Mouse (Mus musculus) adrenal gland, adult 2 months (tissue): ENCODE measurements around the gene Gapdhs. TPM values are rescaled to one million over a fixed set of nuclear protein-coding genes. Genes with fewer than 3 reads are reported as not detected.

Experiments
- polyA plus RNA-seq: library from polyadenylated mRNA; depleted of rRNA; stranded (reverse); fragments of >200 nt; gene quantifications from 2 replicates; pipeline ENCODE4 v1.2.3, GENCODE M21; 2012; rRNA removed
- total RNA-seq, 2 experiments: library from RNA; stranded (reverse); gene quantifications; 2 replicates each; pipeline ENCODE4 v1.2.3; 2021

Gene Gapdhs
- total and polyA plus RNA-seq, 3 experiments: not detected

Other genes with a start within 250 kb of the Gapdhs start
Only the 30 nearest of the 32 such genes appear.
- 1 to 10 TPM; 2.2 to 3.1 TPM for gene Arhgap33, start 208.6 kb downstream of the Gapdhs start, total RNA-seq
- 20.3 and 23.2 TPM in 2 replicates for gene Arhgap33, start 208.6 kb downstream of the Gapdhs start, polyA plus RNA-seq
- gene Hspb6, start 191.5 kb downstream of the Gapdhs start, total RNA-seq: 10 to 100 TPM; 22.4 to 38.7 TPM
- 96.2 and 110 TPM in 2 replicates for gene Hspb6, start 191.5 kb downstream of the Gapdhs start, polyA plus RNA-seq
- 1 to 10 TPM; 6.8 to 7.0 TPM for gene Proser3, start 191.4 kb downstream of the Gapdhs start, total RNA-seq
- gene Proser3, start 191.4 kb downstream of the Gapdhs start, polyA plus RNA-seq: 10.4 and 10.8 TPM in 2 replicates
- 10 to 100 TPM; 43.7 to 71.4 TPM for gene Lin37, start 183.8 kb downstream of the Gapdhs start, total RNA-seq
- 47.5 and 53.5 TPM in 2 replicates for gene Lin37, start 183.8 kb downstream of the Gapdhs start, polyA plus RNA-seq
- gene U2af1l4, start 180.4 kb downstream of the Gapdhs start, total RNA-seq: 10 to 100 TPM; 73.3 to 92.5 TPM
- 80.1 and 92.3 TPM in 2 replicates for gene U2af1l4, start 180.4 kb downstream of the Gapdhs start, polyA plus RNA-seq
- 1 to 10 TPM; 3.6 to 4.8 TPM for gene Gm49396, start 180.3 kb downstream of the Gapdhs start, total RNA-seq
- 0.93 and 1.7 TPM in 2 replicates for gene Gm49396, start 180.3 kb downstream of the Gapdhs start, polyA plus RNA-seq
- 100 to 1,000 TPM; 185 to 190 TPM for gene Psenen, start 180.1 kb downstream of the Gapdhs start, total RNA-seq
- gene Psenen, start 180.1 kb downstream of the Gapdhs start, polyA plus RNA-seq: 88.6 and 123 TPM in 2 replicates
- gene Igflr1, start 178.3 kb downstream of the Gapdhs start, total RNA-seq: 1 to 10 TPM; 3.0 to 3.8 TPM
- gene Igflr1, start 178.3 kb downstream of the Gapdhs start, polyA plus RNA-seq: 6.9 and 10.1 TPM in 2 replicates
- gene Kmt2b, start 155.0 kb downstream of the Gapdhs start, total RNA-seq: 10 to 100 TPM; 28.5 to 41.4 TPM
- gene Kmt2b, start 155.0 kb downstream of the Gapdhs start, polyA plus RNA-seq: 50.2 and 50.4 TPM in 2 replicates
- under 1 TPM in 1 of 2 experiments, not detected in 1; 0.46 TPM for gene Zbtb32, start 144.8 kb downstream of the Gapdhs start, total RNA-seq
- gene Zbtb32, start 144.8 kb downstream of the Gapdhs start, polyA plus RNA-seq: 0.44 and 0.45 TPM in 2 replicates
- under 1 TPM in 1 of 2 experiments, not detected in 1; 0.21 TPM for gene Upk1a, start 130.8 kb downstream of the Gapdhs start, total RNA-seq
- gene Upk1a, start 130.8 kb downstream of the Gapdhs start, polyA plus RNA-seq: 1.3 and 1.5 TPM in 2 replicates
- 1,000 to 10,000 TPM; 1,292 to 2,642 TPM for gene Cox6b1, start 117.5 kb downstream of the Gapdhs start, total RNA-seq
- 223 and 275 TPM in 2 replicates for gene Cox6b1, start 117.5 kb downstream of the Gapdhs start, polyA plus RNA-seq
- gene Etv2, start 107.8 kb downstream of the Gapdhs start, total RNA-seq: not detected
- gene Etv2, start 107.8 kb downstream of the Gapdhs start, polyA plus RNA-seq: not detected in 2 replicates
- gene Rbm42, start 93.4 kb downstream of the Gapdhs start, total RNA-seq: 10 to 100 TPM; 78.0 to 81.9 TPM
- gene Rbm42, start 93.4 kb downstream of the Gapdhs start, polyA plus RNA-seq: 125 and 139 TPM in 2 replicates
- 10 to 100 TPM in 1 of 2 experiments, 1 to 10 TPM in 1; 6.2 to 10.7 TPM for gene Haus5, start 78.7 kb downstream of the Gapdhs start, total RNA-seq
- gene Haus5, start 78.7 kb downstream of the Gapdhs start, polyA plus RNA-seq: 6.3 and 6.9 TPM in 2 replicates
- not detected for gene Pmis2, start 72.1 kb downstream of the Gapdhs start, total RNA-seq
- not detected in 2 replicates for gene Pmis2, start 72.1 kb downstream of the Gapdhs start, polyA plus RNA-seq
- gene 2200002J24Rik, start 44.8 kb downstream of the Gapdhs start, total RNA-seq: 1 to 10 TPM; 3.5 to 5.7 TPM
- gene 2200002J24Rik, start 44.8 kb downstream of the Gapdhs start, polyA plus RNA-seq: 12.5 and 12.7 TPM in 2 replicates
- 1 to 10 TPM; 2.0 to 3.0 TPM for gene Atp4a, start 31.5 kb downstream of the Gapdhs start, total RNA-seq
- gene Atp4a, start 31.5 kb downstream of the Gapdhs start, polyA plus RNA-seq: 3.3 and 3.9 TPM in 2 replicates
- gene Tmem147, start 14.1 kb downstream of the Gapdhs start, total RNA-seq: 100 to 1,000 TPM; 193 to 234 TPM
- 333 and 341 TPM in 2 replicates for gene Tmem147, start 14.1 kb downstream of the Gapdhs start, polyA plus RNA-seq
- gene Sbsn, start 7.8 kb upstream of the Gapdhs start, total RNA-seq: 100 to 1,000 TPM; 269 to 540 TPM
- gene Sbsn, start 7.8 kb upstream of the Gapdhs start, polyA plus RNA-seq: 71.3 and 81.0 TPM in 2 replicates
- 1 to 10 TPM; 3.9 to 5.9 TPM for gene Dmkn, start 20.1 kb upstream of the Gapdhs start, total RNA-seq
- 3.5 and 7.6 TPM in 2 replicates for gene Dmkn, start 20.1 kb upstream of the Gapdhs start, polyA plus RNA-seq
- gene Krtdap, start 44.2 kb upstream of the Gapdhs start, total RNA-seq: not detected
- gene Krtdap, start 44.2 kb upstream of the Gapdhs start, polyA plus RNA-seq: not detected in 2 replicates
- gene Ffar2, start 80.1 kb upstream of the Gapdhs start, total RNA-seq: 1 to 10 TPM; 1.5 to 8.9 TPM
- gene Ffar2, start 80.1 kb upstream of the Gapdhs start, polyA plus RNA-seq: 5.7 and 16.5 TPM in 2 replicates
- gene Ffar3, start 112.5 kb upstream of the Gapdhs start, total RNA-seq: under 1 TPM; 0.26 to 0.59 TPM
- gene Ffar3, start 112.5 kb upstream of the Gapdhs start, polyA plus RNA-seq: 0.30 and 1.1 TPM in 2 replicates
- gene Ffar1, start 117.9 kb upstream of the Gapdhs start, total RNA-seq: not detected
- not detected in 2 replicates for gene Ffar1, start 117.9 kb upstream of the Gapdhs start, polyA plus RNA-seq
- under 1 TPM; 0.40 to 0.97 TPM for gene Cd22, start 136.7 kb upstream of the Gapdhs start, total RNA-seq
- gene Cd22, start 136.7 kb upstream of the Gapdhs start, polyA plus RNA-seq: 0.45 and 0.57 TPM in 2 replicates
- gene Mag, start 171.2 kb upstream of the Gapdhs start, total RNA-seq: under 1 TPM; 0.48 to 0.63 TPM
- gene Mag, start 171.2 kb upstream of the Gapdhs start, polyA plus RNA-seq: 0.80 and 0.99 TPM in 2 replicates
- gene Hamp2, start 181.0 kb upstream of the Gapdhs start, total RNA-seq: 10 to 100 TPM in 1 of 2 experiments, not detected in 1; 16.6 TPM
- gene Hamp2, start 181.0 kb upstream of the Gapdhs start, polyA plus RNA-seq: 2.6 and 17.4 TPM in 2 replicates
- gene Hamp, start 200.4 kb upstream of the Gapdhs start, total RNA-seq: 10 to 100 TPM in 1 of 2 experiments, not detected in 1; 49.9 TPM
- gene Hamp, start 200.4 kb upstream of the Gapdhs start, polyA plus RNA-seq: 63.2 and 115 TPM in 2 replicates
- 100 to 1,000 TPM; 146 to 166 TPM for gene Usf2, start 213.1 kb upstream of the Gapdhs start, total RNA-seq
- 376 and 393 TPM in 2 replicates for gene Usf2, start 213.1 kb upstream of the Gapdhs start, polyA plus RNA-seq